Mouse (Mus musculus): ENCODE data around the gene Gtf2ird2.

DNA sequence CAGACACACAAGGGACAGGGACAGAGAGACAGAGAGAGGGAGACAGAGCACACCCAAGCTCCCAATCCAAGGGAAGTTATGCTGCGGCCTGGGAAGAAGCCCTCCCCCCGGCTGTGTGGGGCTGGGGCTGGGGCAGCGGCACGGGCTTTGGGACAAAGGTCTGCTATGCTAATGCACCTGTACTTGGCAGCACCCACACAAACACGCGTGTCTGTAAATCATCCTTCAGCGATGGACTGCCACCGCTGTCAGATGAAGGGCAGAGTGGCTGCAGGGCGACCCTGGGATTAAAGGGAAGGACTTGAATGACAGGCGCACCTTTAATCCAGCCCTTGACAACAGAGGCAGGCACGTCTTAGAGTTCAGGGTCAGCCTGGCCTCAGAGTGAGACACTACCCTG is 87.6 kb downstream of the Gtf2ird2 start:
- TF ChIP-seq POLR2A (IDR thresholded peaks at IDR 0.05; ENCODE audit: insufficient read depth, low read depth, low read length) (no peak), CTCF (IDR thresholded peaks at IDR 0.05; ENCODE audit: insufficient read depth, low read depth, low read length) (no peak)

Measured in olfactory bulb, adult 2 months (tissue).